Mouse (Mus musculus): ENCODE measurements around the gene Pramel1.
"Not testable (repeated sequence)": the region's sequence is repeated elsewhere in the genome, so short reads cannot be mapped to it uniquely, and the experiment has no call there.

DNA sequence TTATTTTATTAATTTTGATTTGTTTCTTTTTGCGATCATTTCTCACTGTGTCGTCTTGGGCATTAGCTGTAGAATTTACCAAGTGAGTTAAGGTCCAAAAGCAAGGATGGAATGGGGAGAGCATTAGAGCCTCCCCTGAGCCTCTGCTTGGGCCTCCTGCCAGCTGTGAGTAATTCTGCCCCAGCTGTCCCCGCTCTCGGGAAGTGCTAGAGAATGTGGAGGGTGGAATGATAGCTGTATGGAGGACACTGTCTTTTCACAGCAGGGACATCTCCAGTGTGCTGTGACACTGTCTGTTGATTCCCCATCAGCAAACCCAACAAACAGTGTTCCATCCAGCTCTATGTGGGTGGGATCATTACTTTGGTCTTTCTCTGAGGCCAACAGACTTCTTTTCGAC lies 32.5 kb downstream of the Pramel1 start:
- TF ChIP-seq POLR2A (IDR thresholded peaks at IDR 0.05; ENCODE audit: low read depth, low read length); CTCF (IDR thresholded peaks at IDR 0.05; ENCODE audit: borderline replicate concordance, insufficient read depth, low read length): not testable (repeated sequence)

All from embryonic fibroblast, embryonic 13.5 days (primary cell).